Mouse (Mus musculus) spleen, adult 2 months (tissue): Measurements from ENCODE around the gene Naip5. TPM values are rescaled to one million over a fixed set of nuclear protein-coding genes. Genes with fewer than 3 reads are reported as not detected.
"Not testable (repeated sequence)": the region's sequence is repeated elsewhere in the genome, so short reads cannot be mapped to it uniquely, and the experiment has no call there.

ENCODE experiments used
- DNase-seq, 2 experiments: peaks; one replicate each; pipeline versions ENCODE4 v3.0.0 to v3.0.0-alpha.2; 2012 to 2021; ENCODE audit warnings: low spot score in 2 of 2, low read depth in 1 of 2
- H3K27ac ChIP-seq: fragments of 200-500 bp; 2 replicates; pipeline ENCODE4 v1.5.1; 2012; ENCODE audit warnings: low read length, inconsistent platforms; ENCODE audit not compliant: insufficient read depth
- H3K27me3 ChIP-seq: fragments of 200-500 bp; 2 replicates; pipeline ENCODE4 v1.6.1; 2012; ENCODE audit warnings: mild to moderate bottlenecking, moderate library complexity, low read length, inconsistent platforms; ENCODE audit not compliant: control insufficient read depth, insufficient read depth
- H3K36me3 ChIP-seq: fragments of 200-500 bp; 2 replicates; pipeline ENCODE4 v1.6.1; 2012; ENCODE audit warnings: mild to moderate bottlenecking, low read length, inconsistent platforms; ENCODE audit not compliant: control insufficient read depth, insufficient read depth
- H3K4me1 ChIP-seq: fragments of 200-500 bp; 2 replicates; pipeline ENCODE4 v1.6.1; 2011; ENCODE audit warnings: inconsistent platforms; ENCODE audit not compliant: control insufficient read depth, insufficient read depth, insufficient read length
- H3K4me3 ChIP-seq: fragments of 200-500 bp; 2 replicates; pipeline ENCODE4 v1.5.1; 2011; ENCODE audit warnings: mild to moderate bottlenecking, inconsistent platforms; ENCODE audit not compliant: insufficient read depth, insufficient read length; ENCODE audit errors: extremely low read depth
- CTCF ChIP-seq: fragments of 200-500 bp; IDR thresholded peaks from 2 replicates; pipeline ENCODE4 v1.5.1; 2011; ENCODE audit warnings: mild to moderate bottlenecking, inconsistent platforms; ENCODE audit not compliant: insufficient read depth, insufficient read length, insufficient replicate concordance; ENCODE audit errors: extremely low read depth
- POLR2A ChIP-seq: fragments of 200-500 bp; IDR thresholded peaks from 2 replicates; pipeline ENCODE4 v1.6.1; 2011; ENCODE audit warnings: low read depth, low read length, inconsistent platforms
- WGBS: fragments of 180-500 bp; shearing (Covaris S2); methylation state at CpG from one replicate; pipeline ENCODE4 v1.1.7; 2018; 5-methylcytosine and 5-hydroxymethylcytosine counted together
- polyA plus RNA-seq: library from polyadenylated mRNA; depleted of rRNA; stranded (reverse); fragments of >200 nt; gene quantifications from 2 replicates; pipeline ENCODE4 v1.2.3, GENCODE M21; 2012

The Naip5 gene
- polyA plus RNA-seq, 1 experiment = 4.2 TPM

GRCm38 (mm10) chr13:100210540-100210939, 35.6 kb downstream of the Naip5 start:
- WGBS = 33% methylated on average over 8 of the region's 8 CpGs
- DNase-seq = peak in 1 of 2 experiments; percentile 4
- H3K4me1 ChIP-seq = no peaks in the 10 kb centered on the region
- no peak for TF ChIP-seq POLR2A
- TF ChIP-seq CTCF = no peak
- H3K27ac ChIP-seq = no peak overlapping the region
- no peaks in the 10 kb centered on the region for H3K36me3 ChIP-seq
- no peak overlapping the region for H3K4me3 ChIP-seq
- H3K27me3 ChIP-seq = no peaks in the 10 kb centered on the region

DNA sequence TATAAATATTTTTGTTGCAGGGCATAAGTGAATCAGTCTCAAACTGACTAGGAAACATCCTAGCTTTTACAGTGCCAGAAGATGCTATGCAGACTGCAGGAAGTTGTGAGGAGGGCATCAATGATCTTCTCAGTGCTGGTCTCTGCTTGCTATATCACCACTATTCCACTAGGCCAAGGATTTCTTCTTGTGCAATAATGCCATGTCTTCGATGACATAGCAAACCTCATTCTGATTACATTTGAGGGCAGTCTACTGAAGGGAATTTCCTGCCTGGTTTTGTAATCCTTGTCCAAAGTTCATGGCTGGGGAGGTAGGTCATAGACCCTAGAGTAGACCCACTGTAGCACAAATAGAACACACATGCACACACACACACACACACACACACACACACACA, 42.8 kb downstream of the Naip5 start:
- TF ChIP-seq POLR2A = no peak
- no peak for TF ChIP-seq CTCF
- Histone ChIP-seq H3K4me3 (no peak overlapping the region), H3K4me1 (no peaks in the 10 kb centered on the region), H3K27ac (no peak overlapping the region), H3K36me3 (no peaks in the 10 kb centered on the region), H3K27me3 (no peaks in the 10 kb centered on the region)
- no peak for DNase-seq
- 68% methylated on average over 1 of the region's 1 CpGs for WGBS

- not testable (repeated sequence) for H3K36me3 ChIP-seq, H3K27me3 ChIP-seq, H3K4me1 ChIP-seq
- DNase-seq = peak in 1 of 2 experiments; percentile 6
- WGBS = 9% methylated on average over 3 of the region's 3 CpGs
- H3K27ac ChIP-seq = 0 out of 2 replicates have a peak within 1 kb of the TSS, but pooled peaks have one; percentile 3
- peak within 1 kb of the TSS; percentile 23 for H3K4me3 ChIP-seq
Measured at GRCm38 (mm10) chr13:100201659-100202333, 44.3 kb downstream of the Naip5 start, which contains the start of gene Naip2. Naip2 (minus strand) TSS chr13:100202092.

- H3K27ac ChIP-seq = no peak overlapping the region
- H3K4me1 ChIP-seq = no peaks in the 10 kb centered on the region
- no peaks in the 10 kb centered on the region for H3K27me3 ChIP-seq
- DNase-seq = no peak
- TF ChIP-seq CTCF = no peak
- TF ChIP-seq POLR2A = no peak
- H3K36me3 ChIP-seq = no peaks in the 10 kb centered on the region
- no peak overlapping the region for H3K4me3 ChIP-seq
Measured at GRCm38 (mm10) chr13:100200778-100201177, 45.3 kb downstream of the Naip5 start.

GRCm38 (mm10) chr13:100195421-100195820, 50.7 kb downstream of the Naip5 start:
- TF ChIP-seq CTCF (no peak), POLR2A (no peak)
- H3K36me3 ChIP-seq = no peaks in the 10 kb centered on the region
- WGBS = 83% methylated on average over 3 of the region's 3 CpGs
- no peaks in the 10 kb centered on the region for H3K4me1 ChIP-seq
- H3K27me3 ChIP-seq = no peaks in the 10 kb centered on the region
- DNase-seq = no peak
- no peak overlapping the region for H3K4me3 ChIP-seq
- H3K27ac ChIP-seq = peak overlapping the region; percentile 9; the same call in 1 of the 2 replicates

GRCm38 (mm10) chr13:100183111-100183510, 63.0 kb downstream of the Naip5 start:
- not testable (repeated sequence) for H3K27ac ChIP-seq, H3K27me3 ChIP-seq, H3K4me3 ChIP-seq, H3K36me3 ChIP-seq, DNase-seq, H3K4me1 ChIP-seq

DNA sequence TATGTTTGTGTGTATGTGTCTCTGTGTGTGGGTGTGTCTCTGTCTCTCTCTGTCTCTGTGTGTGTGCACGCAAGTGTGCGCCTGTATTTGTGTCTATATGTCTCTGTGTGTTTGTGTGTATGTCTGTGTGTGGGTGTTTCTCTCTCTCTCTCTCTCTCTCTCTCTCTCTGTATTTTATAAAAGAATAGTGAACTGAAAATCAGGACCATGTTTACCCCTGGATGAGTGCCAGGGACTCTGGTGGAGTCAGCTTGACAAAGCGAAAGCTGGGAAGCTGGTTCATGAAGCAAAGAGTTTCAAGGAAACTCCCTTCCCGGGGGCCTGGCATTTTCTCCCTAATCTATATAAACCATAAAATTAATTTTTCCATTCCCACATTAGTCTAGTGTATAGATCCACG, 71.8 kb downstream of the Naip5 start:
- not testable (repeated sequence) for DNase-seq, H3K36me3 ChIP-seq, H3K4me3 ChIP-seq, H3K27ac ChIP-seq, H3K27me3 ChIP-seq, H3K4me1 ChIP-seq
- 86% methylated on average over 4 of the region's 5 CpGs for WGBS

DNA sequence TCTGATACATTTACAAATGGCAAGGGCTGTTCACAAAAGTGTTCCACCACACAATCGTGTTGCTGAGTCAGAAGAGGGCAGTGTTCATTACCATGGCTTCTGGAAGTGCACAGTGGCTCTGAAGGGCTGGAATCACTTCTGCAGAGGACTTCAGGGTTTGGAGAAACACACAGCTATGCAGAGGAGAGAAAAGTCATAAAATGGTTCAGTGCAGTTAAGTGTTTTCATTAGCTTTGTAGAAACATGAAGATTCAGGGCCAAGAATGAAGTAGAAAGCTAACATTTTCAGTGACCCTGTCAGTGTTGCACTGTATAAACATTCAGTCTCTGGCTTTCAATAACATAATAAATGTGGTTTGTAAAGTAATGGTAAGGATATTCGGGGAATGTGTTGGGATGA, 79.7 kb downstream of the Naip5 start:
- H3K27me3 ChIP-seq, H3K4me3 ChIP-seq, H3K27ac ChIP-seq, H3K4me1 ChIP-seq, DNase-seq, H3K36me3 ChIP-seq: not testable (repeated sequence)
- WGBS = 72% methylated on average over 2 of the region's 2 CpGs

DNA sequence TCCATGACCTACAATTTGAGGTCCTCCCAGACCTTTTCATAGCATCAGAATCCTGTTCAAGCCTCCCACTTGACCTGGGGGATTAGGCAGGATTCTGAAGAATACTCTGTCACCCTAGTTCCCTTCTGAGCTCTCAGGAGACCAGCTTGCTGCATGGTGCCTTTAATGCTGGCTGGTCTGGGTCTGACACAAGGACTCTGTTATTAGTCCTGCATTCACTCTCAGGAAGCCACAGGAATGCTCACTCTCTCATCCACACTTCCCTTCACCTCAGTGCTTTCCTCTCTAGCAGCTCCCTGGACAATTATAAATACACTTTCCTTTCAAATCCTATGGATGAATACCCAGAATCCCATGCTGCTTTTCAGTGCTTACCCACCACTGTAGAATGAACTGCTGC, 83.7 kb downstream of the Naip5 start:
- not testable (repeated sequence) for DNase-seq, H3K4me3 ChIP-seq, H3K36me3 ChIP-seq, H3K4me1 ChIP-seq, H3K27me3 ChIP-seq, H3K27ac ChIP-seq
